Mouse (Mus musculus) cerebellum, adult 2 months (tissue): Measurements from ENCODE around the gene Ubqln4.

ENCODE experiments used
- CTCF ChIP-seq: fragments of 200-500 bp; IDR thresholded peaks from 2 replicates; pipeline ENCODE4 v1.5.1; 2011; ENCODE audit warnings: low read depth, mild to moderate bottlenecking, control low read depth, low read length, moderate library complexity, borderline replicate concordance; ENCODE audit not compliant: insufficient read depth
- POLR2A ChIP-seq: fragments of 200-500 bp; IDR thresholded peaks from 2 replicates; pipeline ENCODE4 v1.6.1; 2011; ENCODE audit warnings: low read length, control low read depth, borderline replicate concordance; ENCODE audit not compliant: insufficient read depth

DNA sequence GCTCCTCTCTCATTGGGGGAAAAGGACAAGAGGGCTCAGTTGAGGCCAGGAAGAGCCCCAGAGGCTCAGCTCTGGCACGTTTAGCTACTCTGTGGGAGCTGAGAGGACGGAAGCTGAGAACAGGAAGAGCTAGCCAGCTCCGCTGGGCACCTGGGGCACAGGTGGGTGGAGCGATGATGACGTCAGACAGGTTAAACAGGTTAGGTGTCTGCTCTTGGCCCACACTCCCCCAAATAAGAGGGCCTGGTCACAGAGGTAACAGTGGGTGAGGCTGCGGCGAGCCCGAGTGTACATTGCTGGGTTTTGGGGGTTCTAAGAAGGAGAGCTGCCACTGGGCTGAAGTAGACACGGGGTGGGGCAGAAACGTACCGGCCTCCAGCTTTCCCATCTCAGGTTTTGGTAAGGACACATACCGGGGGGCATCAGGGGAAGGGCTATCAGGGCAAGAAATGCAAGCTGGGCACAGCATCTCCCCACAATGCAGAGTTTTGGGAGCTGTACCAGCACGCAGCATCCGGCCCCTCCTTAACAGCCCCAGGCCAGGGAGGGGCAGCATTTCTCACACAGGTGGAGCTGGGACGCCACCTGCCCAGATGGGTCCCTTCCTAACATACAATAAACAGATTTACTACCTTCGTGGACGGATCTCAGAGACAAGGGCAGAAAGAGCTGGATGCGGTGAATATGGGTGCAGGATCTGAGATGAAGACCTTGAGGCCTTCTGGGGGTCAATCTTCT, 5.2 kb upstream of the Ubqln4 start, which contains the start of gene Rab25:
- no peak for TF ChIP-seq CTCF
- no peak for TF ChIP-seq POLR2A
